Mouse (Mus musculus) CH12.LX (cell line): Measurements from ENCODE around the gene Mad2l2. TPM values are rescaled to one million over a fixed set of nuclear protein-coding genes. Genes with fewer than 3 reads are reported as not detected.

Experiments used
- DNase-seq: peaks from one replicate; pipeline ENCODE4 v3.0.0-alpha.2; 2013; ENCODE audit errors: extremely low read depth
- H3K27ac ChIP-seq: 2 replicates; pipeline ENCODE4 v1.5.1; 2012; ENCODE audit warnings: low read depth, mild to moderate bottlenecking, control low read depth, moderate library complexity; ENCODE audit not compliant: insufficient read depth
- H3K27me3 ChIP-seq: replicated peaks from 2 replicates; pipeline ENCODE3; 2012; ENCODE audit warnings: inconsistent platforms
- H3K36me3 ChIP-seq, 2 experiments: replicated peaks in 1 of 2; 2 replicates each; pipeline versions ENCODE3 to v1.6.1; 2012; ENCODE audit warnings: inconsistent platforms in 1 of 2, low read length in 1 of 2, mild to moderate bottlenecking in 1 of 2, mixed read lengths in 1 of 2, moderate library complexity in 1 of 2; ENCODE audit not compliant: control insufficient read depth in 1 of 2, insufficient read depth in 1 of 2
- H3K4me1 ChIP-seq, 2 experiments: 2 replicates each; pipeline ENCODE4 v1.6.1; 2012; ENCODE audit warnings: inconsistent platforms in 1 of 2, moderate library complexity in 1 of 2; ENCODE audit not compliant: insufficient read depth in 2 of 2, control insufficient read depth in 1 of 2
- H3K4me2 ChIP-seq: 2 replicates; pipeline ENCODE4 v1.6.1; 2012; ENCODE audit warnings: low read depth, mild to moderate bottlenecking, control low read depth; ENCODE audit not compliant: poor library complexity, insufficient read depth, severe bottlenecking
- H3K4me3 ChIP-seq, 3 experiments: fragments of 150-350 bp in 1 of 3; sonication (generic) in 1 of 3; replicated peaks in 1 of 3; 2 replicates each; pipeline versions ENCODE3 to v1.5.1; 2011 to 2012; ENCODE audit warnings: low read depth in 2 of 3, low read length in 2 of 3, mild to moderate bottlenecking in 2 of 3, moderate library complexity in 2 of 3, control low read depth in 1 of 3, improper control_type of control experiment in 1 of 3, inconsistent platforms in 1 of 3, mixed read lengths in 1 of 3; ENCODE audit not compliant: poor library complexity in 1 of 3
- H3K79me2 ChIP-seq: replicated peaks from 2 replicates; pipeline ENCODE4 v1.6.1; 2012; ENCODE audit warnings: mild to moderate bottlenecking, moderate library complexity; ENCODE audit not compliant: control insufficient read depth, poor library complexity, insufficient read depth, severe bottlenecking; ENCODE audit errors: extremely low read depth
- H3K9ac ChIP-seq: 2 replicates; pipeline ENCODE4 v1.6.1; 2012; ENCODE audit warnings: low read depth, mild to moderate bottlenecking, control low read depth, moderate library complexity; ENCODE audit not compliant: insufficient read depth
- H3K9me3 ChIP-seq: replicated peaks from 2 replicates; pipeline ENCODE3; 2012; ENCODE audit warnings: low read length, inconsistent platforms, mixed read lengths
- CHD1 ChIP-seq: IDR thresholded peaks from 2 replicates; pipeline ENCODE4 v1.6.1; 2012; ENCODE audit warnings: low read depth, low read length, improper control_type of control experiment, inconsistent platforms
- CHD2 ChIP-seq: IDR thresholded peaks from 2 replicates; pipeline ENCODE4 v1.6.1; 2011; ENCODE audit warnings: low read length, improper control_type of control experiment
- ETS1 ChIP-seq: conservative IDR thresholded peaks from 2 replicates; pipeline ENCODE4 v1.6.1; 2012; ENCODE audit warnings: low read depth, mild to moderate bottlenecking, inconsistent platforms, low read length, improper control_type of control experiment, moderate library complexity
- IRF4 ChIP-seq: IDR thresholded peaks from 2 replicates; pipeline ENCODE4 v1.6.1; 2014; ENCODE audit warnings: low read depth, mild to moderate bottlenecking, inconsistent platforms, low read length, improper control_type of control experiment
- JUND ChIP-seq: conservative IDR thresholded peaks from 2 replicates; pipeline ENCODE4 v1.6.1; 2011; ENCODE audit warnings: low read depth, low read length, improper control_type of control experiment
- MAFK ChIP-seq: IDR thresholded peaks from 2 replicates; pipeline ENCODE4 v1.6.1; 2011; ENCODE audit warnings: low read length, improper control_type of control experiment; ENCODE audit not compliant: insufficient replicate concordance
- MAZ ChIP-seq: IDR thresholded peaks from 2 replicates; pipeline ENCODE4 v1.6.1; 2012; ENCODE audit warnings: low read depth, mild to moderate bottlenecking, inconsistent platforms, low read length, improper control_type of control experiment, moderate library complexity
- MXI1 ChIP-seq: IDR thresholded peaks from 2 replicates; pipeline ENCODE4 v1.6.1; 2011; ENCODE audit warnings: mild to moderate bottlenecking, low read depth, low read length, improper control_type of control experiment
- NELFE ChIP-seq: IDR thresholded peaks from 2 replicates; pipeline ENCODE4 v1.6.1; 2011; ENCODE audit warnings: low read depth, low read length, improper control_type of control experiment
- NRF1 ChIP-seq: IDR thresholded peaks from 2 replicates; pipeline ENCODE4 v1.6.1; 2014; ENCODE audit warnings: low read depth, mild to moderate bottlenecking, inconsistent platforms, low read length, improper control_type of control experiment, moderate library complexity
- SIN3A ChIP-seq: IDR thresholded peaks from 2 replicates; pipeline ENCODE4 v1.6.1; 2012; ENCODE audit warnings: low read length, improper control_type of control experiment, inconsistent platforms
- TCF12 ChIP-seq: IDR thresholded peaks from 2 replicates; pipeline ENCODE4 v1.6.1; 2014; ENCODE audit warnings: low read depth, mild to moderate bottlenecking, inconsistent platforms, low read length, improper control_type of control experiment
- UBTF ChIP-seq: IDR thresholded peaks from 2 replicates; pipeline ENCODE4 v1.6.1; 2012; ENCODE audit warnings: low read depth, mild to moderate bottlenecking, inconsistent platforms, low read length, improper control_type of control experiment, moderate library complexity
- USF1 ChIP-seq: IDR thresholded peaks from 2 replicates; pipeline ENCODE4 v1.6.1; 2014; ENCODE audit warnings: low read depth, mild to moderate bottlenecking, inconsistent platforms, low read length, improper control_type of control experiment
- USF2 ChIP-seq: conservative IDR thresholded peaks from 2 replicates; pipeline ENCODE4 v1.6.1; 2011; ENCODE audit warnings: low read depth, low read length, improper control_type of control experiment
- ZNF384 ChIP-seq: IDR thresholded peaks from 2 replicates; pipeline ENCODE4 v1.6.1; 2012; ENCODE audit warnings: low read depth, low read length, improper control_type of control experiment, inconsistent platforms
- dilution Hi-C: fragments of 300-500 bp; cut with MboI; formaldehyde crosslinking; loops from 2 replicates; pipeline ENCODE4 v1.14.3; 2020; ENCODE audit warnings: low sequenced_read_pairs; ENCODE audit not compliant: extremely low pct_unique_long_range_greater_than_20kb, extremely low pct_ligation_motif_present
- in situ Hi-C: fragments of 300-500 bp; cut with MboI; formaldehyde crosslinking; loops from 3 replicates; pipeline ENCODE4 v1.14.3; 2019; ENCODE audit warnings: low sequenced_read_pairs, low pct_ligation_motif_present, low pct_unique_long_range_greater_than_20kb, mixed read lengths
- polyA plus RNA-seq: library from polyadenylated mRNA; unstranded; fragments of >175 nt; gene quantifications from 2 replicates; pipeline ENCODE4 v1.2.1, GENCODE M21; 2012; ENCODE audit warnings: low read depth; ENCODE audit not compliant: insufficient read length
- total RNA-seq, 2 experiments: library from RNA; depleted of rRNA; stranded (reverse); fragments of 300-350 nt in 1 of 2; fragments of >200 nt in 1 of 2; gene quantifications; 2 replicates each; pipeline ENCODE4 v1.2.3; 2012 to 2014

Mad2l2 gene
- total and polyA plus RNA-seq, 3 experiments = 23.1 to 43.3 (median 36.5) TPM

- peaks cover 15 to 21% of the 10 kb centered on the region in 2 experiments for H3K36me3 ChIP-seq
- H3K27ac ChIP-seq = no peak overlapping the region
- H3K79me2 ChIP-seq = no peaks in the 10 kb centered on the region
- in situ Hi-C loops = no loop called here
- H3K9ac ChIP-seq = no peak overlapping the region
- DNase-seq = no peak
- dilution Hi-C loops = no loop called here
- no peak overlapping the region for H3K4me2 ChIP-seq
- no peaks in the 10 kb centered on the region for H3K9me3 ChIP-seq
- no peak overlapping the region for H3K4me3 ChIP-seq
- no peaks in the 10 kb centered on the region for H3K27me3 ChIP-seq
- TF ChIP-seq CHD2 = no peak
- no peak for TF ChIP-seq NELFE
- no peak for TF ChIP-seq JUND
- TF ChIP-seq NRF1 = no peak
- TF ChIP-seq MAFK = no peak
- no peak for TF ChIP-seq TCF12
- TF ChIP-seq ETS1 = no peak
- no peak for TF ChIP-seq SIN3A
- TF ChIP-seq ZNF384 = no peak
- no peak for TF ChIP-seq IRF4
- TF ChIP-seq USF1 = no peak
- TF ChIP-seq MAZ = no peak
- TF ChIP-seq MXI1 = no peak
- no peak for TF ChIP-seq USF2
- H3K4me1 ChIP-seq = peaks cover 6 to 16% of the 10 kb centered on the region in 2 experiments; a peak in 3 of 4 replicates
These were observed 44.3 kb upstream of the Mad2l2 start for GRCm38 (mm10) chr4:148085907-148086305.

GRCm38 (mm10) chr4:148087091-148087906 is 42.9 kb upstream of the Mad2l2 start:
- dilution Hi-C loops = no loop called here
- Histone ChIP-seq H3K79me2 (no peaks in the 10 kb centered on the region), H3K4me2 (peak overlapping the region; percentile 72), H3K4me1 (peaks cover 6 to 16% of the 10 kb centered on the region in 2 experiments; a peak in 3 of 4 replicates), H3K9ac (peak overlapping the region; percentile 64), H3K9me3 (no peaks in the 10 kb centered on the region), H3K27ac (no peak overlapping the region), H3K27me3 (no peaks in the 10 kb centered on the region), H3K4me3 (peak overlapping the region; percentile 62 to 79 (median 74)), H3K36me3 (peaks cover 7 to 8% of the 10 kb centered on the region in 2 experiments)
- no peak for TF ChIP-seq CHD1
- no peak for TF ChIP-seq ETS1
- TF ChIP-seq IRF4 = no peak
- TF ChIP-seq TCF12 = no peak
- no peak for TF ChIP-seq NRF1
- TF ChIP-seq USF1 = no peak
- TF ChIP-seq JUND = no peak
- TF ChIP-seq UBTF = no peak
- no peak for DNase-seq
- in situ Hi-C loops = no loop called here
